Comparison of ENCODE assay signal across 11 mouse cellular contexts in the genomic region with DNA sequence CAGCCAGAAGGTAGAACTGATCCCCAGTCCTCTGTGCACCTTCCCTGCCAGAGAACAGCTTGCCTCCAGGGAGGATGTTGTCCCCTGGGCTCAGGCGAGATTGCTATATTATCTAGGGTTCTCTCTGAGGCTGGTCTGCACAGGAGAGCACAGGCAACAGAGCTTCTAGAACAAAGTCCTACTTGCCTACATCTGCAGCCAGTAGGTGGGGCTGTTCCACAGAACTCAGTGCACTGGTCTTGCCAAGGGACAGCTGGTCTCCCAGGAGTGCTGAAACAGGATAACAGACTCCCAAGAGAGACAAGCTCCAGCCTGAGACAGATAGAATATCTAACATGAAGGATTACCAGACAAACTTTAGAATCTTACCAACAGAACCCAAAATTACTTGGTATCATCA.
DNase-seq lines count a peak whose midpoint lies in the region; ATAC-seq and TF ChIP-seq lines count a peak whose summit lies in the region.
"Had no signal": no experiment of that assay in that cellular context is flagged by ENCODE, and none has a peak within 500 bp of the region (broad histone marks: within the 10 kb centered on the region; RNA-seq: fewer than 3 reads in every experiment).

No protein-coding gene starts in this region.

- no peaks in the 10 kb centered on the region for H3K9me3 ChIP-seq in forebrain, embryonic 14.5 days (replicated peaks; ENCODE audit: control insufficient read depth, low read length)
- no peaks in the 10 kb centered on the region for H3K9me3 ChIP-seq in forebrain, embryonic 11.5 days (ENCODE audit: control insufficient read depth, low read length)
- H3K9me3 ChIP-seq in liver, postnatal 0 days (ENCODE audit: low read length) = no peaks in the 10 kb centered on the region
- no peaks in the 10 kb centered on the region for H3K9me3 ChIP-seq in liver, embryonic 12.5 days (replicated peaks)
- no peaks in the 10 kb centered on the region for H3K9me3 ChIP-seq in midbrain, embryonic 15.5 days
- H3K9me3 ChIP-seq: embryonic facial prominence, embryonic 15.5 days; heart, embryonic 13.5 days; limb, embryonic 15.5 days; stomach, embryonic 15.5 days had no signal

- WGBS in forebrain, embryonic 14.5 days = 91% methylated on average over 1 of the region's 1 CpGs
- WGBS in forebrain, embryonic 11.5 days = 75% methylated on average over 1 of the region's 1 CpGs
- 67% methylated on average over 1 of the region's 1 CpGs for WGBS in liver, postnatal 0 days (ENCODE audit: insufficient replicate concordance)
- 62% methylated on average over 1 of the region's 1 CpGs for WGBS in liver, embryonic 12.5 days (ENCODE audit: insufficient replicate concordance)
- WGBS in midbrain, embryonic 15.5 days = 95% methylated on average over 1 of the region's 1 CpGs

- no peaks in the 10 kb centered on the region for H3K27me3 ChIP-seq in forebrain, embryonic 14.5 days (replicated peaks; ENCODE audit: control insufficient read depth, insufficient read depth, low read length)
- H3K27me3 ChIP-seq in forebrain, embryonic 11.5 days (ENCODE audit: control insufficient read depth, insufficient read depth, low read length) = no peaks in the 10 kb centered on the region
- no peaks in the 10 kb centered on the region for H3K27me3 ChIP-seq in liver, postnatal 0 days (ENCODE audit: insufficient read depth, low read length)
- no peaks in the 10 kb centered on the region for H3K27me3 ChIP-seq in liver, embryonic 12.5 days (replicated peaks)
- no peaks in the 10 kb centered on the region for H3K27me3 ChIP-seq in midbrain, embryonic 15.5 days (replicated peaks)
- H3K27me3 ChIP-seq: embryonic facial prominence, embryonic 15.5 days; heart, embryonic 13.5 days; limb, embryonic 15.5 days; stomach, embryonic 15.5 days had no signal

- no peak for TF ChIP-seq EP300 in liver, postnatal 0 days (IDR thresholded peaks at IDR 0.05; ENCODE audit: low read depth)

- no peak overlapping the region for H3K9ac ChIP-seq in forebrain, embryonic 14.5 days (ENCODE audit: low read length)
- H3K9ac ChIP-seq in forebrain, embryonic 11.5 days (ENCODE audit: low read length) = no peak overlapping the region
- H3K9ac ChIP-seq in liver, postnatal 0 days (replicated peaks) = no peak overlapping the region
- H3K9ac ChIP-seq in liver, embryonic 12.5 days = no peak overlapping the region
- H3K9ac ChIP-seq in midbrain, embryonic 15.5 days = no peak overlapping the region
- H3K9ac ChIP-seq: embryonic facial prominence, embryonic 15.5 days; heart, embryonic 13.5 days; limb, embryonic 15.5 days; stomach, embryonic 15.5 days had no signal

- H3K4me1 ChIP-seq in forebrain, embryonic 14.5 days (ENCODE audit: control insufficient read depth, insufficient read depth, low read length) = no peaks in the 10 kb centered on the region
- H3K4me1 ChIP-seq in forebrain, embryonic 11.5 days (replicated peaks; ENCODE audit: control insufficient read depth, insufficient read depth, low read length) = no peaks in the 10 kb centered on the region
- H3K4me1 ChIP-seq in liver, postnatal 0 days (ENCODE audit: insufficient read depth) = no peaks in the 10 kb centered on the region
- H3K4me1 ChIP-seq in liver, embryonic 12.5 days = no peaks in the 10 kb centered on the region
- H3K4me1 ChIP-seq in midbrain, embryonic 15.5 days = no peaks in the 10 kb centered on the region
- H3K4me1 ChIP-seq: embryonic facial prominence, embryonic 15.5 days; heart, embryonic 13.5 days; limb, embryonic 15.5 days; stomach, embryonic 15.5 days had no signal

- 0 out of 2 replicates have a peak, but pooled peaks have one; percentile 5 for TF ChIP-seq CTCF in liver, postnatal 0 days (IDR thresholded peaks at IDR 0.05; ENCODE audit: low read depth)

- ATAC-seq in forebrain, embryonic 14.5 days = no peak
- ATAC-seq in forebrain, embryonic 11.5 days (replicated peaks; ENCODE audit: low FRiP score) = no peak
- no peak for ATAC-seq in liver, postnatal 0 days
- no peak for ATAC-seq in liver, embryonic 12.5 days
- no peak for ATAC-seq in midbrain, embryonic 15.5 days (replicated peaks)

- H3K4me3 ChIP-seq in forebrain, embryonic 14.5 days (ENCODE audit: low read depth, low read length) = no peak overlapping the region
- no peak overlapping the region for H3K4me3 ChIP-seq in forebrain, embryonic 11.5 days (ENCODE audit: low read depth, low read length)
- H3K4me3 ChIP-seq in liver, postnatal 0 days (ENCODE audit: low read depth, low read length) = no peak overlapping the region
- no peak overlapping the region for H3K4me3 ChIP-seq in liver, embryonic 12.5 days
- no peak overlapping the region for H3K4me3 ChIP-seq in midbrain, embryonic 15.5 days
- H3K4me3 ChIP-seq: embryonic facial prominence, embryonic 15.5 days; heart, embryonic 13.5 days; limb, embryonic 15.5 days; stomach, embryonic 15.5 days had no signal

- no peak overlapping the region for H3K4me2 ChIP-seq in forebrain, embryonic 14.5 days (ENCODE audit: low read length)
- H3K4me2 ChIP-seq in forebrain, embryonic 11.5 days (ENCODE audit: low read depth, low read length, severe bottlenecking) = no peak overlapping the region
- no peak overlapping the region for H3K4me2 ChIP-seq in liver, postnatal 0 days (ENCODE audit: low read depth, low read length)
- no peak overlapping the region for H3K4me2 ChIP-seq in liver, embryonic 12.5 days
- H3K4me2 ChIP-seq in midbrain, embryonic 15.5 days = no peak overlapping the region
- H3K4me2 ChIP-seq: embryonic facial prominence, embryonic 15.5 days; heart, embryonic 13.5 days; limb, embryonic 15.5 days; stomach, embryonic 15.5 days had no signal

- H3K27ac ChIP-seq in forebrain, embryonic 14.5 days (ENCODE audit: low read depth, low read length) = no peak overlapping the region
- H3K27ac ChIP-seq in forebrain, embryonic 11.5 days (ENCODE audit: low read depth, low read length) = no peak overlapping the region
- no peak overlapping the region for H3K27ac ChIP-seq in liver, postnatal 0 days (ENCODE audit: low read depth)
- no peak overlapping the region for H3K27ac ChIP-seq in liver, embryonic 12.5 days
- no peak overlapping the region for H3K27ac ChIP-seq in midbrain, embryonic 15.5 days
- H3K27ac ChIP-seq: embryonic facial prominence, embryonic 15.5 days; heart, embryonic 13.5 days; limb, embryonic 15.5 days; stomach, embryonic 15.5 days had no signal

- peak; percentile 4 for DNase-seq in forebrain, embryonic 14.5 days (ENCODE audit: low spot score)
- no peak for DNase-seq in forebrain, embryonic 11.5 days (ENCODE audit: low spot score)
- no peak for DNase-seq in liver, postnatal 0 days
- DNase-seq in MEL-GATA-1-ER (ENCODE audit: extremely low read depth, low read depth) = peak; percentile 10
- DNase-seq in retina, embryonic 14.5 days (ENCODE audit: low spot score) = peak; percentile 12

- no peaks in the 10 kb centered on the region for H3K36me3 ChIP-seq in forebrain, embryonic 14.5 days (ENCODE audit: control insufficient read depth, insufficient read depth, low read length)
- H3K36me3 ChIP-seq in forebrain, embryonic 11.5 days (ENCODE audit: control insufficient read depth, insufficient read depth, low read length) = no peaks in the 10 kb centered on the region
- H3K36me3 ChIP-seq in liver, postnatal 0 days (replicated peaks; ENCODE audit: insufficient read depth, low read length) = no peaks in the 10 kb centered on the region
- no peaks in the 10 kb centered on the region for H3K36me3 ChIP-seq in liver, embryonic 12.5 days
- no peaks in the 10 kb centered on the region for H3K36me3 ChIP-seq in midbrain, embryonic 15.5 days (replicated peaks)
- H3K36me3 ChIP-seq: embryonic facial prominence, embryonic 15.5 days; heart, embryonic 13.5 days; limb, embryonic 15.5 days; stomach, embryonic 15.5 days had no signal

Comparison
In these comparisons a context has a peak if more than half of its experiments do, and no peak if none do; other contexts are left out.
1. DNase-seq: peak in forebrain, embryonic 14.5 days (single experiment), MEL-GATA-1-ER (single experiment) and retina, embryonic 14.5 days (single experiment); none in forebrain, embryonic 11.5 days (single experiment) and liver, postnatal 0 days (single experiment).